Mouse (Mus musculus): Measurements from ENCODE around the gene Anapc16. TPM values are rescaled to one million over a fixed set of nuclear protein-coding genes. Genes with fewer than 3 reads are reported as not detected.
"Not testable (repeated sequence)": the region's sequence is repeated elsewhere in the genome, so short reads cannot be mapped to it uniquely, and the experiment has no call there.

The Anapc16 gene
- polyA plus RNA-seq, 1 experiment: 56.3 TPM

DNA sequence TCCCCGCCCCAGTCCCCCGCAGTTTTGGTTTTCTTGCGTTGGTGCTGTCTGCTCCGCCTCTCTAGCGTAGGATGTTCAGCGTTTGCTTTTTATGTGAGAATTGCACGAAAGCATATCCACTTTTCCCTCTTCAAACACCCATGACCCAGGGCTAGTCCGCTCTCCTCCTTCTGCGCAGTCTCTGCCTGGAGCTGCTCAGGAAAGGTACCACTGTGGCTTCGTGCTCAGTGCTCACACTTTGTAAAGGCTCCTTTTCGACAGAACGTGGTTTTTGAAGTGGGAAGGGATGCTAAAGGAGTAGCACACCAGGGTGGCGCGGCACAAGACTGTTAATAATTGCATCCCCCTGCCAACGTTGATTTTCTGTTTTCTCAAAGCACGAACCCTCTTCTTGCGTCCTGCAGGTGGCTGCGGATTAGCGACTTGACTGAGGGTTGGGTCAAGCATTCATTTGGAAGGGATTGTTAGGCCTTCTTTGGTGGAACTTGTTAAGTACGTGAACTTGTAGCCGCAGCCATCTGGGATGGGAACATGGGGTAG lies 348 bp upstream of the Anapc16 start:
- no peak for DNase-seq (ENCODE audit: low read depth, low spot score)
- WGBS: under 1% methylated on average over 21 of the region's 21 CpGs

DNA sequence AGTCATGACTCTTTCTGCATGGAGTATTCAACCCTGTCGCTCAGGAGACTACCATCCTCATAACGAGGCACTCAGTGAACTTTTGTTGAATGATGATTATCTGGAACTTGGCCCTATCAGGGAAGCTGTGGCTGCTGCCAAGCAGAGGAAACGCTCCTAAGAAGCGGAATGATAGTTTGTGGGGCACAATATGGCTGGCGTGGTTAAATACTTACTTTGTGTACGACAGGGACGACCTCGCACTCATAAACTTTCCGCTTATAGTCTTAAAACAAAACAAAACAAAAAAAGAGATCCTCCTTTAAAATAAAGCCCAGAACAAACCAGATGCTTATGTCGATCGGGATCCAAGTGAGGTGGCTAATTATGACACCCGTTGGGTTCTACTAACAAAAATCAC lies 732 bp downstream of the Anapc16 start:
- WGBS: under 1% methylated on average over 12 of the region's 12 CpGs
- no peak for DNase-seq (ENCODE audit: low read depth, low spot score)

DNA sequence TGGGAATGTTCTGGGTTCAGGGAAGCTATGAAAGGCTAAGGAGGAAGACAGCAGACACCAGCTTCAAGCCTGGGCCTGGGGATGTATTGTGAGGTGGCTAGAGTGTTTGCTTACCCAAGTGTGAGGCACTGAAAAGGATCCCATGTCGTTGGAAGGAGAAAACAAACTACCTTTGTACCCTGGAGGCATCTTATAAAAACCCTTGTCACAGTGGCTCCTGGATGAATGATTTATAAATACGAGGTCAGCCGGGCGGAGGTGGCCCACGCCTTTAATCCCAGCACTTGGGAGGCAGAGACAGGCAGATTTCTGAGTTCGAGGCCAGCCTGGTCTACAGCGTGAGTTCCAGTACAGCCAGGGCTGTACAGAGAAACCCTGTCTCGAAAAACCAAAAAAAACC lies 1.3 kb downstream of the Anapc16 start:
- 53% methylated on average over 8 of the region's 8 CpGs for WGBS
- DNase-seq (ENCODE audit: low read depth, low spot score): not testable (repeated sequence)

DNA sequence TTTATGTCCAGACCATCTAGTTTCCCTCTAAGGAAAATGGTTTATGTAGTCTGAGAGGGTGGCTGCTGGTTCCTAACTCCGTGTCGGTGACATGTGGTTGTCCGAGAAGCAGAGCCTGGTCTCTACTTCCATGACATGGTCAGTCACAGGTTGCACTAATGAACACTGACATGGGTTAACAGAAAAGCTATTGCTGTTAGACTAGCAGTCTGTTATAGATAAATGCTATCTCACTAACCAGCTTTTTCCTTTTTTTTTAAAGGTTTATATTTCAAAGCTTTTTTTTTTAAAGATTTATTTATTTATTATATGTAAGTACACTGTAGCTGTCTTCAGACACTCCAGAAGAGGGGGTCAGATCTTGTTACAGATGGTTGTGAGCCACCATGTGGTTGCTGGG lies 3.9 kb downstream of the Anapc16 start:
- no peak for DNase-seq (ENCODE audit: low read depth, low spot score)
- 89% methylated on average over 3 of the region's 3 CpGs for WGBS

DNA sequence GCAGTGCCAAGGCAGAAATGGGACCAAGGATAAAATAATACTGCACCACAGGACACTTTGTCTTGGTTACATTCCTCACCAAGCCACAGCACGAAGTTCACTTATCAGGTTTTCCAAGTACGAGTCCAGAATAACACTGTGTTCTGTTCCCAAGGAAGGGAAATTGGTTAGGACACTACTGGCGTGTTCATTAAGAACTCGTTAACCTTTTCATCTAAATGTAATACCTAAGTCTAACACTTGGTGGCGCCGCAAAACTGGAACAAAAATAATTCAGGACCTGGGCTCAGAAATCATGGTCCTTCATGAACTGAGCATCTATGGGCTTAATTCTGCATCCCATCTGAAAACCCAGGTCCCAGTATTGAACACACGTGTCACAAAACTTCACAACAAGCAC lies 5.3 kb downstream of the Anapc16 start:
- peak; percentile 63 for DNase-seq (ENCODE audit: low read depth, low spot score)
- WGBS: 8% methylated on average over 7 of the region's 7 CpGs

DNA sequence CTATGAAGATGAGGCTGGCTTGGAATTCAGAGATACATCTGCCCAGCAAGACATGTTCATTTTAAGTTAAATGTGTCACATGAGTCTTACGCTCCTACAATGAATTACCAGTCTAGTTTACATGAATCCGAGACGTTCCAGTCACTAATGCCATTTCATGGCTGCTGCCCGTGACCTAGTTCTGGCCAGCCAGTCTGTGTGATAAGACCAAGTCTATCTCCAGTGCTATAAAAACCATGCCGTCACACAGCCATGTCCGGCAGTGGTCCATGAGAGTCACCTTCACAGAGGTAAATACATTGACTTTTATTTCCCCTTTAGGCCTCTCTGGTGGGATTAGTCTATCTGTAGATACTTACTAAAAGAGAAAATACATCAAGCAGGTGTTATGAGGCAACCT lies 7.0 kb downstream of the Anapc16 start:
- 94% methylated on average over 6 of the region's 6 CpGs for WGBS

DNA sequence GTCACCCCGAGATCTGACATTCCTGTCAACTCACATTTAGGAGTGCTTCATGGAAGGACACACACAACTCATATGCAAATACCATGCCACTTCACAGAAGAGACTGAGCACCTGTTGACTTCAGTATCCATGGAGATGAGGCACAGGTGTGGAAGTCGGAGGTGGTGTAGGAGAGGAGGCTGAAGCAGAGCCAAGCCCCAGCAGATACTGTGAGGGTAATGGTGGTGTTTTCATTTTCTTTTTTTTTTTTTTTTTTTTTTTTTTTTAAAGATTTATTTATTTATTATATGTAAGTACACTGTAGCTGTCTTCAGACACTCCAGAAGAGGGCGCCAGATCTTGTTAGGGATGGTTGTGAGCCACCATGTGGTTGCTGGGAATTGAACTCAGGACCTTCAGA lies 9.1 kb downstream of the Anapc16 start:
- DNase-seq (ENCODE audit: low read depth, low spot score): not testable (repeated sequence)
- WGBS: 76% methylated on average over 2 of the region's 3 CpGs

More for the DNA sequence above, 7.0 kb downstream of the Anapc16 start:
- DNase-seq (ENCODE audit: low read depth, low spot score): no peak

DNA sequence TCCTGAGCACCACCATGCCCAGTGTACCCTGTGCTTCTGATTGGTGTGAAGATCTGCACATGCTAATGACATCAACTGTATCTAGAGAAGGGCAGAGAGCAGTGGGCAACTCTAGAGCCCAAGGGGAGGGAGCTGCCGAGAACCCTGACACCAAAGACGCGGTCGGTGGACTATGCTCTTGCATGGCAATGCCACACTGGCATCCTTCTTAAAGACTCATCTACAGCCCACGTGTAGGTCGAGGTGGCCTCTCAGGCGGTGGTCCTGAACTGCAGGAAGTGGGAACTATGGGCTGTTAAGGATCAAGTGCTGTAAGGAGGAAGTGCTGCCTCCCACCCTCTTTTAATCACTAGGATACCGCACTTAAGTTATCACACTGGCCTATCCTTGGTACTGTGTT lies 10.9 kb downstream of the Anapc16 start:
- no peak for DNase-seq (ENCODE audit: low read depth, low spot score)
- 85% methylated on average over 8 of the region's 8 CpGs for WGBS

DNA sequence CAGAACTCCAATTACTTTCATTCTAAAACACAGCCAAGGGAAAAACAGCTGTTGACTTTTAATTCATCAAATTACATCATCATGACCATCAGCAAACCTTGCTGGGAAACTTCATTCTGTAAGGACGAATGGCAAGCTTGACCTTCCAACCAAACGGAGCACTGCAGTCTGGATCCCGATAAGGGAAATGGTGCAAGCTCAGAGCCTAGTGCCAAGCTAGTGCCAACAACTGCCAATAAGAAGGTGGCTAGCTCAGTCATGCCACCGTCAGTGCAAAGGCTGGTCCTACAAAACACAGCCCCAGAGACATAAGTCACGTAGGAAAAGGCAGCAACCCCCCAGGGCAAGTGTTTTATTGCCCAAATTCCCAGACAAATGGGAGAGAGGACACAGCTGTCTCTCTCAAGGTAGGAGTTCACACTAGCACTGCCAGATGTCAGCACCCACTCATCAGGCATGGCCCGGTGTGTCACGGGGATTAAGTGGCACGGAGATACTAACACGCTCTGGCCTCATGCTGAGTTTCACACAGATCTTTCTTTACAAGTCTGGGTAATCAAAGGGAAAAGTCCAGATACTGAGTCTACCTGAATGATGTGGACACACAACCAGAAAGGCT lies 11.6 kb downstream of the Anapc16 start:
- DNase-seq (ENCODE audit: low read depth, low spot score): no peak
- WGBS: 54% methylated on average over 9 of the region's 9 CpGs

DNA sequence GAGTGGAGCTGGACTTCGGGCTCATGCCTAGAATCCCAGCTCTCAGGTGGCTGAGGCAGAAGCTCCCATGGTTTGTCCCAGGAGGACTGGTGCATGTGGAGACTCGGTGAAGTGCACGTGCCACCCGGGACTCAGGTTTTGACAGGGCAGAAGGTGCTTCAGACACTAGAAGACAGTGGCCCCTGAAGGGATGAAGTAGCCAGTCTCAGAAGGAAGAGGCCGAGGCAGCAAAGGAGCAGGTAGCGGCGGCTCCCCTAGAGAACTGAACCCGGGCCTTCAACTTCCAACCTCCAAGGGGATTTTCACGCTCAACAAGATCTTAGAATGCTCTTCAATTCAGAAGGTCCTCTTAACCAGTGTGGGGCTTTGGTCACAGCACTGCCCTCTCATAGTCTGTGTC lies 12.5 kb downstream of the Anapc16 start:
- 96% methylated on average over 9 of the region's 9 CpGs for WGBS
- no peak for DNase-seq (ENCODE audit: low read depth, low spot score)

DNA sequence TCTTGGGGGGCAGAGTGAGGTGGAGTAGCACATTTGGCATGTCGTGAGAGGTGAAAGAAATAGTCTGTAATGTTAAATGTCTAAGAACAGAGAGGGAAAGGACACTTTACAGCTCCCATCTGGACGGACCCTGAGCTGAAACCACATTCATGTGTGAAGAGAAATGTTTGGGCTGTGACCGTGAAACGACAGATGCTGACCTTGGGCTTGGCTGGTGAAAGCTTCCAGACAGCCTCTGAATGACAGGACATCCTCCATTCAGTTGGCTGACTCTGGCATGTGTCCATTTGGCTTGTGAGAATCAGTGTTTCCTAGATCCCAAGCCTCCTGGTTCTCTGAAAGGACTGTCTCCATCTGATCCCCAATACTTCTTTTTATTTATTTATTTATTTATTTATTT lies 14.9 kb downstream of the Anapc16 start:
- no peak for DNase-seq (ENCODE audit: low read depth, low spot score)
- WGBS: 75% methylated on average over 4 of the region's 4 CpGs

DNA sequence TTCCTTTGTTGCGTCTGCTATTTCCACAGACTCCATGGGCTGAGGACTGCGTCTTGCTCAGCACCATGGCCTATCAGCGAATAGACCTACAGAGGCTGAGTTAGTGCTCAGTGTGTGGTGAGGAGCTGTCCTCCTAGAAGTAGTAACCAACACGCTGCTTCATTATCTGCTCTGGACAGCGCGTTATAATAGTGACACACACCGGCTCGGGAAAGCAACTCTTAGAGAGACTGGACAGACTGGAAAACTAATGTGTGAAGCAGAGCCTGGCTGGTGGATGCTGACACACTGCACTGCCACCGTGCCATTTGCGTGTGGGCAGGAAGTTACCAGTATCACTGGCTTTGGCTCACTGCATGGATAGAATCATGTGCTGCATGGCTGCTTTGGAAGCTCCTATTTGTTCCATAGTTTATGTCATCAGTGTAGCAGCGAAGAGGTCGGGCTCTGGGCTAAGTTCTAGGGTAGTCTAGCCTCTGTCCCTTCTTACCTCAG lies 20.5 kb downstream of the Anapc16 start:
- DNase-seq (ENCODE audit: low read depth, low spot score): no peak
- WGBS: 89% methylated on average over 12 of the region's 12 CpGs

DNA sequence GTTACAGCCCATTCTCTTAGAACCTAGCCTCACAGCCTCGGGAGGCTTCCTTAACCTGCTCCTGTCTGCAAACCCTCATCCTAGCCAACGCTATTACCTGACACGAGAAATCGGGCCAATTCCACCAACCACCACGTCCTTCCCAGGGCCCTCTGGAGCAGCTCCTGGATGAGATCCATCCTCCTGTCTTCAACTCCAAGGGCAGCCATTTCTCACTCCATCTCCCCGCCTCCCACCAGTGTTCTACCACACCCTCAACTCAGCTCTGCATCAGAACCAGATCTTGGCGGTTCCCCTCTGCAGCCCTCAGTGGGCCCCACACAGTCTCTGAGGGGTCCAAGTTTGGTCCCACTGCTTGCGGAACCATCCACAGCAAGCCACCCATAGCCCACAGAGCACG lies 21.1 kb downstream of the Anapc16 start:
- WGBS: 85% methylated on average over 9 of the region's 9 CpGs
- DNase-seq (ENCODE audit: low read depth, low spot score): no peak

DNA sequence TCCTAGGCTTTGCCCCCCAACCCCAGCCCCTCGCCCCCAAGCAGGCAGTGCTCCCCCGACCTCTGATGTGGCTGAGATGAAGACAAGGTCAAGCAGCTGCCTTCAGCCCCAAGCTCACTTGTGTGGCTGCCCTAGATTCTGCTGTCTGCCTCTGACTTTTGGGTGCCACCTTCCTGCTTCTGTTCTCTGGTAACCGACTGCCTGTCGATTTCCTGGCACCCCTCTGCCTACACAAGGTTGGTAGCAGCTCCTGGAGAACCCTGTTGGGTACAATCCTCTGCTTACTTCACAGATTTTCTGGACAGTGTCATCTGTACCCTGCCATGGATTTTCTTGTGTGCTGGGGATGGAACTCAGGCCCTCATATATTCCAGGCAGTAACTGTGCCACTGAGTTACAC lies 21.6 kb downstream of the Anapc16 start:
- 78% methylated on average over 4 of the region's 4 CpGs for WGBS
- DNase-seq (ENCODE audit: low read depth, low spot score): no peak

DNA sequence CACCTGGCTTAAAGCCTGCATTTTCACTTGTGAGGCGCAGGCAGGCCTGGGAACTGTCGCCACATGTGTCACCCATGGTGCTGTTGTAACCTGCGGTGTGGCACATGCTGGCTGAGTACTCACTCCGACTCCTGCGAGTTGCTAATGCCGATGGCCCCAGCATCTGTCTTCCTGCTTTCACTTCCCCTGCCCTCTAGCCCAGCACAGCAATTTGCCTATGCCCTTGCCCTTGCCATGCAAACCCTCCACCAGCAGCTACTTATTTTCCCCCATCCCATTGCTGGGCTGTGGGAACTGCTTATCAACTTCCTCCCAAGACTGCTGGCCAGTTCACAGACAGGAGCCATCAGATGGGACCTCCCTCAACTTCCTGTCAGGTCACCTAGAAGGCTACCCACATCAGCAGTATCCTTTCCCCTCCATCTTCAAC lies 22.1 kb downstream of the Anapc16 start:
- no peak for DNase-seq (ENCODE audit: low read depth, low spot score)
- 81% methylated on average over 6 of the region's 6 CpGs for WGBS

DNA sequence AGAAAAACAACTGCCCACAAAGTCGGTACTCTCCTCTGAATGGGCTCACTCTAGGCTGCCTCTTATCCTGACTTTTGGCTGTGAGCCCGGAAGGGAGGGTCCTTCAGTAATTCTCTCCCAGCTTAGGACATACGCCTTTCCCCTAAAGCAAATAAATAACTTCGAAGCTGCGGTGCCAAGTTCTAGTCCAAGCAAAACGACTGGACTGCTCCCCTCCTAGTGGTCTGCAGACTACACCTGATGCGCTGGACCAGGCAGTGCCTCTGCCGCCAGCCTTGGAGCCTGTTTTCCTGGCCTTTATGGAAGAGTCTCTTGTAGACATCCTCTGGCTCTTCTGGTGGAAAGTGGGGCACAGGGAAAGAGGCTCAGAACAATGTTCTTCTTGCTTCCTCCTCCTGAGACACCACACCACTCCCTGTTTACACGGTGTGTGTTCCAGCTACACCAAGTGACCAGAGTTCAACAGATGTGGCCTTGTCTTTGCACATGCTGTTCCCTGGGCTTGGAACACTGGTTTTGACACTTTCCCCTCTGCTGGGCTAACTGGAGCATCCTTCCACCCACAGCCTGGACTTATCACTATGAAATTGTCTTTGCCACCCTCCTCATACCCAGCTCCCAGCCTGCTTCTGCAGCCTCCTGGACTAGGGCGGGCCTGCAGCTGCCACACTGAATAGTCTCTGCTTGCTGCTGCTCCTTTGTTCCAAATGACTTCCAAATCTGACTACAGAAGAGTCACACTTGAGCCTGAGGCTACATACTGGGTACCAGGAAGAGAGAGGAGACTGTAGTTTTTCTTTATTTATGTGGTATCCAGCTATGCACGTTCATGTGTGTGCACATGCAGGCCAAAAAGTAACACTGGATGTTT lies 23.8 kb downstream of the Anapc16 start:
- 9% methylated on average over 11 of the region's 11 CpGs for WGBS
- peak; percentile 89 for DNase-seq (ENCODE audit: low read depth, low spot score)

DNA sequence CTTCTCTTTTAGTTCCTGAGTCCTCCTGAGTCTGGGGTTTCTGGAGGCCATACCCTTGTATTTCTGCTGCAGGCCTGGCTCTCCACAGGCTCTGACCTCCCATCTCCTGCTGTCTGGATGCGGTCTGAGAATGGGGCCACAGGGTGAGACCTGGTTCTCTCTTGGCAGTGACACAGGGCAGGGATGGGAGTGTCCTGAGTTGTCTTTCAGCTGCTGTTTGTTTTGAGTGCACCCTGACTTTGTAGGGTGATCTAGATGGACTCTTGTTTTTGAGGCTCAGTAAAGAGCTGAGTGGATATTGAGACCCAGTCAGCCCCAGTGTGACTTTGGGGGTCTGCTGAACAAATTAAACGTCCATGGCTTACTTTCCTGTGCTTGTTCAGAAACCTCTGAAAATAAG lies 24.5 kb downstream of the Anapc16 start:
- 21% methylated on average over 2 of the region's 2 CpGs for WGBS
- DNase-seq (ENCODE audit: low read depth, low spot score): no peak

DNA sequence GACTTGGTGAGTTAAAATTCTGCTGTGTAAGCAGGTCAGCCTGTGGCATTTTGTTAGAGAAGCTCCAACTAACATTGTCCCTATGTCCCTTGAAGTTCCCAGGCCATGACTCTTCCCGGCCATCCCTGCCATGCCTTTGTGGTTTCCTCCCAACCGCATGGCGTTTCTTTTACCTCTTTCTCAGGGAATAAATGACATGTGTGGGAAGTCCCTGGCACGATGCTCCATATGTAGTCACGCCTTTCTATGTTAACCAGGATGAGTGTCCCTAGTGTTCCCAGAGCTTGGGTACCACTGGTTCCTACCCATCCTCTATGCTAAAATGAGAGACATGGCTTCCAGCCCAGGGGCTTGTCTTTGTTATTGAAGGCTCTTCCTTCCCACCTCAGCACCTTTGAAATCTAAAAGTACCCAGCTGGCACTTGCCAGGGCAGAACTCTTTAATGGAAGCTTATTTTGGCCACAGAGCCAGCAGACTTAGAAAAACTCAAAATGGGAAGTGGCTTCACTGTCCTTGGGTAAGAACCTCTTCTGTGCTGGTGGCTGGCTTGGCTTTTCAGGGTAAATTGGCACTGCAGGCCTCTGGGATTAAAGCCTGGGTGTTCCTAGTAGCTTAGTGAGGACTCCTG lies 25.1 kb downstream of the Anapc16 start:
- 43% methylated on average over 5 of the region's 5 CpGs for WGBS

DNA sequence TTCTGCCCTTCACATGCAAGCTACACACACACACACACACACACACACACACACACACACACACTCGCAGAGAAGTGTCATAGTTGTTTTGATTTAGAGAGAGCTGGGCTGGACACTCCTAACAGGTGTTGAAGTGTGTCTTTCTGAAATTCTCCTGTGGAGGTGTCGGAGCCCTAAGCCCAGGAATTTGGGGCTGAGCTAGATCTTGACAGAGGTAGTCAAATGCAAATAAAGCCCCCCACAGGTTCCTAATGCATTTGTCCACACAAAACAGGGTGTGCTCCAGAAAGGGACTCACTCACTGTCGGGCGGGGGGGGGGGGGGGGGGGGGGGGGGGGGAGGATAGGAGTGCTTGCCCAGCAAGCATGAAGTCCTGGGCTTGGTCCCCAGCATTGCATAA lies 25.8 kb downstream of the Anapc16 start:
- DNase-seq (ENCODE audit: low read depth, low spot score): no peak
- 65% methylated on average over 2 of the region's 4 CpGs for WGBS

More for the DNA sequence above, 25.1 kb downstream of the Anapc16 start:
- DNase-seq (ENCODE audit: low read depth, low spot score): no peak

DNA sequence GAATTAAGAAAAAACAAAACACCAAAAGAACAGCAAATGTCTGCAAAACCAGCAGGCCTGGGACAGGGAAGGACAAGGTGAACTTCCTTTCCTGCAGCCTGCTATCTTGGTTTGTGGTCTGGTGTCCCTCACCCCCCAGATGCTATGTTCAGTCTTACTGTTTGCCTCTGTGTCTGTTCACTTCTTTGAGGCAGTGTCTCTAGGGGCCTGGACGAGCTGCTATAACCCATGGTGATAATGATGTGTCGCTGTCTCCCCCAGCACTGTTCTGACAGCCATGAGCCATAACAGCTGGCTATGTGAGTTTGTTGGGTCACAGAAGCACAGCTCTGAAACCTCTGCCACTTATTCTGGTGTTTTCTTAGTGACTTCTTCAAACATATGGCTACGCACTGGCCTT lies 28.1 kb downstream of the Anapc16 start:
- 84% methylated on average over 3 of the region's 3 CpGs for WGBS

More for the DNA sequence above, 28.1 kb downstream of the Anapc16 start:
- no peak for DNase-seq (ENCODE audit: low read depth, low spot score)
